Mouse (Mus musculus) ES-E14 (cell line): ENCODE results near the gene Slain2.

Experiments
- MAFK ChIP-seq: IDR thresholded peaks from 2 replicates; pipeline ENCODE4 v1.6.1; 2014; ENCODE audit warnings: mild to moderate bottlenecking, low read depth, low read length, inconsistent platforms; ENCODE audit not compliant: insufficient read depth
- ZC3H11A ChIP-seq: IDR thresholded peaks from 2 replicates; pipeline ENCODE4 v1.6.1; 2012; ENCODE audit warnings: low read depth, mild to moderate bottlenecking, inconsistent platforms, low read length, borderline replicate concordance
- ZNF384 ChIP-seq: IDR thresholded peaks from 2 replicates; pipeline ENCODE4 v1.6.1; 2012; ENCODE audit warnings: low read depth, low read length, inconsistent platforms

DNA sequence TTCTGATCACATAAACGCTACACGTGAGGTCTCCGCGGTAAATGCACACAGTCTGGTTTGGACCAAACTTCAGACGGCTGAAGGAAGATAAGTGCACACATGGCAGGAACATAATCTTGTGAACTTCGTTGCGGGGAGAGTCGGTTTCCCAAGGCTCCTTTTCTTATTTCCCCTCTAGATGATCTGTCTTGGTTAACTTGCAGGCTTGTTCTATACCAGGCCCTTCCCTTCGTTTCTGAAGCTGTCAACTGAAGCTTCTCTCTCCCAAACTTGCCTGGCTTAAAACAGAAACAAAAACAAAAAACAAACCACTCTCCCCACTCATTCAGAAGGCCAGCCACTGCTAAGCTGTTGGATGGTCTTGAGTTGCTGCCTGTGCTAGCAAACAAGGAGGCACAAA, 100.6 kb downstream of the Slain2 start:
- no peak for TF ChIP-seq ZNF384
- TF ChIP-seq MAFK = no peak
- TF ChIP-seq ZC3H11A = no peak
